Mouse (Mus musculus) layer of hippocampus, adult 6 months (tissue): ENCODE measurements around the gene Dsp. TPM values are rescaled to one million over a fixed set of nuclear protein-coding genes. Genes with fewer than 3 reads are reported as not detected.

Experiments
- long read RNA-seq, 2 experiments: library from polyadenylated mRNA; unstranded; transcript quantifications; one replicate each; pipeline ENCODE4 v2.0.0; 2019 to 2020
- polyA plus RNA-seq: library from polyadenylated mRNA; unstranded; fragments of <200 nt; fragmentation: Nextera tagmentation; gene quantifications from 2 replicates; pipeline ENCODE4 v1.2.3, GENCODE M21; 2021

Dsp gene
- polyA plus RNA-seq = 1.6 and 1.7 TPM in 2 replicates
- long read RNA-seq, experiment 1, partial matches to known transcripts = 2 of 10 reads
- long read RNA-seq, experiment 1, other reads (novel, unspliced or antisense) = 8 of 10 reads
- long read RNA-seq, experiment 2, partial matches to known transcripts = 11 of 11 reads
- long read RNA-seq, experiment 2, other reads (novel, unspliced or antisense) = 0 of 11 reads

GRCm38 (mm10) chr13:38151069-38151588 is at the start of gene Dsp:
Dsp (plus strand) TSS chr13:38151294.

DNA sequence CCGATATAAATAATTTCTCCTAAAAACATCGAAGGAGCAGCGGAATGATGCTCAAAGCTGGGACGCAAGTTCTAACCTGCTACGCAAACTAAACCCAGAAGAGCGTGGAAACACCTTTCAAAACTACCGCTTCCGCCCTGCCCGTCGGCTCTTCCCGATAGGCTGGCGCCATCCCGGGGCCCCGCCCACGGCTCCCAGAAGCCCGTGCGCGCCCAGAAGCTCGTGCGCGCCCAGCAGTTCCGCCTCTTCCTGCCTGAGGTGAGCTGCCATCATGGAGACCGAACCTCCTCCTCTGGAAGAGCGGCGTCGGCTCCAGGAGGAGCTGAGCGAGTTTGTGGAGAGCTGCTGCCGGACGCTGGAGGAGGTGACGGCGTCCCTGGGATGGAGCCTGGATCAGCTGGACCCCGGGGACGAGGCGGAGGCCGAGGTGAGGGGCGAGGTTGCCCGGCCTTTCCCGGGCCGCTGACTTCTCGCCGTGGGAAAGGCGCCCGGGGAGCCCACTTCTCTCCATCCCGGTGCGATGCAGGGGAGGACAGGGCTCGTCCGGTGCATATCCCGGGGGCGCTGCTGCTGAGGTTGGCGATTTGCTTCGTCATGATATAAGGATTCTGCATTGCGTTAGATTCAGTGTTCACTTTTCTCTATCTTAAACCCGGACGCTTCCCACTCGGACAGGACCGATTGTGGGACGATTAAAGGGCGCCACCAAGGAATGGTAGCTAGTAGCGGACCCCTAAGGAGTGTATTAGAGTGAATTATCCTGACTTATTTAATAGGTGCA is 53.8 kb downstream of the Dsp start, which contains the start of gene Snrnp48:
Snrnp48 (plus strand) TSS at position 237 of the 781 bp plus-strand sequence.

Other genes starting within 250 kb of the Dsp start
- gene Ssr1, start 157.1 kb upstream of the Dsp start, polyA plus RNA-seq = 39.1 and 66.1 TPM in 2 replicates
- gene Riok1, start 114.3 kb upstream of the Dsp start, polyA plus RNA-seq = 8.5 and 8.6 TPM in 2 replicates
- gene Cage1, start 114.2 kb upstream of the Dsp start, polyA plus RNA-seq = 1.8 and 2.4 TPM in 2 replicates
- 12.2 and 12.6 TPM in 2 replicates for gene Snrnp48, start 53.6 kb downstream of the Dsp start, polyA plus RNA-seq
- gene Bmp6, start 193.8 kb downstream of the Dsp start, polyA plus RNA-seq = 1.3 and 2.3 TPM in 2 replicates